Mouse (Mus musculus) heart, adult 11 months (tissue): Measurements from ENCODE around the gene Pecr.
"Not testable (repeated sequence)": the region's sequence is repeated elsewhere in the genome, so short reads cannot be mapped to it uniquely, and the experiment has no call there.

Experiments used
- DNase-seq: peaks from one replicate; pipeline ENCODE4 v3.0.0; 2022

The Pecr gene

GRCm38 (mm10) chr1:72286904-72287303 lies 2.8 kb upstream of the Pecr start:
- no peak for DNase-seq

- DNase-seq: peak; percentile 84
Observed at GRCm38 (mm10) chr1:72284539-72284938, 425 bp upstream of the Pecr start.

- DNase-seq: no peak
Observed at GRCm38 (mm10) chr1:72282604-72283003, 1.5 kb downstream of the Pecr start.

GRCm38 (mm10) chr1:72278085-72278484 lies 6.0 kb downstream of the Pecr start:
- DNase-seq: peak; percentile 66

- no peak for DNase-seq
Observed at GRCm38 (mm10) chr1:72263099-72263498, 21.0 kb downstream of the Pecr start.

- DNase-seq: peak; percentile 92
Observed at GRCm38 (mm10) chr1:72256381-72257256, 27.5 kb downstream of the Pecr start.

- DNase-seq: no peak
Observed at GRCm38 (mm10) chr1:72255854-72256175, 28.3 kb downstream of the Pecr start.

- DNase-seq: peak; percentile 96
Observed at GRCm38 (mm10) chr1:72255062-72255853, 28.9 kb downstream of the Pecr start.

- peak; percentile 99 for DNase-seq
Observed at GRCm38 (mm10) chr1:72254545-72255061, 29.5 kb downstream of the Pecr start.

GRCm38 (mm10) chr1:72253881-72254491 lies 30.1 kb downstream of the Pecr start:
- DNase-seq: no peak

GRCm38 (mm10) chr1:72251806-72252205 lies 32.3 kb downstream of the Pecr start:
- no peak for DNase-seq

- not testable (repeated sequence) for DNase-seq
Observed at GRCm38 (mm10) chr1:72248226-72248737, 35.8 kb downstream of the Pecr start.

- no peak for DNase-seq
Observed at GRCm38 (mm10) chr1:72244317-72245036, 39.6 kb downstream of the Pecr start.

GRCm38 (mm10) chr1:72243656-72244316 lies 40.3 kb downstream of the Pecr start:
- DNase-seq: peak; percentile 99

GRCm38 (mm10) chr1:72242581-72243143 lies 41.5 kb downstream of the Pecr start:
- DNase-seq: no peak

- DNase-seq: not testable (repeated sequence)
Observed at GRCm38 (mm10) chr1:72239113-72239512, 45.0 kb downstream of the Pecr start.

- no peak for DNase-seq
Observed at GRCm38 (mm10) chr1:72238016-72238580, 46.0 kb downstream of the Pecr start.

- peak; percentile 93 for DNase-seq
Observed at GRCm38 (mm10) chr1:72237007-72237775, 46.9 kb downstream of the Pecr start.

GRCm38 (mm10) chr1:72236363-72237006 lies 47.6 kb downstream of the Pecr start:
- DNase-seq: peak; percentile 98

- DNase-seq: not testable (repeated sequence)
Observed at GRCm38 (mm10) chr1:72232592-72232991, 51.5 kb downstream of the Pecr start.
